Mouse (Mus musculus): ENCODE results near the gene Lcmt1. TPM values are rescaled to one million over a fixed set of nuclear protein-coding genes. Genes with fewer than 3 reads are reported as not detected.

Lcmt1 gene
- total RNA-seq, 2 experiments from 2014 or later: 42.8 to 57.0 TPM

DNA sequence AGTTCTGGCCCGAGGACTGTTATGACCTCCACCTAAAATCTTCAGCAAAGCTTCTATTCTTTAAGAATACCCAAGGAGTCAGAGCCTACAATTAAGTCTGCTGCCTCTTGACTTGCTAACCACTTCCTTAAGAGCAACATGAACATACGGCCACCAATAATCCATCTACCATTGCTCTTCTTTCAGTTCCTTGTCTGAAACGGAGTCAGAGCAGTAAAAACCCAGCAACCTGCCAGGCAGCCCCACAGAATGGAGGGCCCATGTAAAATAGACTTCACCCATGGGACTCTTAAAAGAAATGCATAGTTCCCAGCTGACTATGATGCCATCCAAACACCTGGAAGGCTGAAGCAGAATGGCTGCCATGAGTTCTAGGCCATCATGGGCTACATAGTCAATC is 13.4 kb upstream of the Lcmt1 start:
- ATAC-seq (replicated peaks; ENCODE audit: low FRiP score, low TSS enrichment, poor library complexity, severe bottlenecking): no peak

DNA sequence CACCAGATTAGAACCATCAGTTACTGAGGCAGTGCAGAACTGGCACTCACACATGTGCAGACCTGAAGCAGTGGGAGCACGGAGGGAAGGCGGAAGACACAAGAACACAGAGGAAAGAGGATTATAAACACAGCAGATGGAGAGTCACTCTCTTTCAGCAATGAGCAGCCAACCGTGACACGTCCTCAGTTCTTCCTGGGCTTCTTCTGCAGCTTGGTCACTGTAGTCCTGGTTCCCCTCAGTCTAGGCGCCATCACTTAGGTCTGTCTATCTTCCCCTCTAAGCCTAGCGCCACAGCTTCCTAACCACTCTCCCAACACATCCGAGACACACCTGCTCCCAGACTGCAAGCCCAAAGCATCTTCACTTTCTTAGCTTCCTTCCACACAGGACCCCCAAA is 10.5 kb upstream of the Lcmt1 start:
- 0 out of 2 replicates have a peak, but pooled peaks have one; percentile 16 for ATAC-seq (replicated peaks; ENCODE audit: low FRiP score, low TSS enrichment, poor library complexity, severe bottlenecking)

DNA sequence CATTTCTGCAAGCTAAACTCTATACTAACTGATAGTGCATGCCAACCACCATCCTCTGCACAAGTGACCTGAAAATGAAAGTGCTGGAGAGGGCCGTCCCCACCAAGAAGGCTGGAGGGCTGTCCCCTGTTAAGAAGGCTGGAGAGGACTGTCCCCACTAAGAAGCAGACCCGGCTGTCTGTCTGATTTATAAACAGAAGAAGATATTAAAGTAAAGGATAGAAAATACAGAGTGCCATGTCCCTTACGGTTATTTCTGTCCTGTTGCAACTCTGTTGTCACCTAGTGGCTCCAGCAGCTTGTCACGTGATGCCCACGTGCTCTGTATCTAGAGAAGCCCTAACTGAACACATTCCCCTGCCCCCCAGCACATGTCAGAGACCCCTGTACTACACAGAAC is 9.4 kb upstream of the Lcmt1 start:
- peak; percentile 35; the same call in 1 of the 2 replicates for ATAC-seq (replicated peaks; ENCODE audit: low FRiP score, low TSS enrichment, poor library complexity, severe bottlenecking)

DNA sequence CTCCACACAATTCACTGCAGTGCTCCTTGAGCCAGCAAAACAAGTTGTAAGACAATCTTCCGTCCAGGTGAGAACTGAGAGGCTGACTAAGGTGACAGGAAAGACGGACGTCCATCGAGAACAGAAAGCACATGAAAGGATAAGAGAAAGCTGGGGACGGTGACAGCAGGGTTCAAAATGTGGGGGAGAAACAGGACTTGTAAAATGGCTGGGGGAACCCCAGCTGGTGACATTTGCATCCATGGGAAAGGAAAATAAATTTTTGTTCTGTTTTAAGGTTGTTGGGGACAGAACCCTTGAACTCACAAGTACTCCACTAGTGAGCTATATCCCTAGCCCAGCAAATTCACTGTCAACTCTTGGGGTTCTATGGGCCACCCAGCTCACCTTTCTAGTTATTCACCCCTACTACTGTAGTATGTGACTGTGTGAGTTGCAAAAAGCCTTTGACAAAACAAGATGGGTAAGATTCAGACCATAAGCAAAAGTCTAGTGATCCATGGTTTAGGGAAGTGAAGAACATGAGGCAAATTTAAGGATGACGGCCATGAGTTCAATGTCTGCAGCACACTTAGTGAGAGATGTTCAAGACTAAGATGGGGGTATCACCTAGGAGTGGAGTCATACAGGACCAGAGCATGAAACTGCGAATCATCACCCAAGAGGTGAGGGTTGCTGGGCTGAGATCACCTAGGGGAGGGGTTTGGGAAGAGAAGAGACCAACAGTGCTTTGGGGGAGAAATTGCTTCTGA is 8.2 kb upstream of the Lcmt1 start:
- ATAC-seq (replicated peaks; ENCODE audit: low FRiP score, low TSS enrichment, poor library complexity, severe bottlenecking): no peak

DNA sequence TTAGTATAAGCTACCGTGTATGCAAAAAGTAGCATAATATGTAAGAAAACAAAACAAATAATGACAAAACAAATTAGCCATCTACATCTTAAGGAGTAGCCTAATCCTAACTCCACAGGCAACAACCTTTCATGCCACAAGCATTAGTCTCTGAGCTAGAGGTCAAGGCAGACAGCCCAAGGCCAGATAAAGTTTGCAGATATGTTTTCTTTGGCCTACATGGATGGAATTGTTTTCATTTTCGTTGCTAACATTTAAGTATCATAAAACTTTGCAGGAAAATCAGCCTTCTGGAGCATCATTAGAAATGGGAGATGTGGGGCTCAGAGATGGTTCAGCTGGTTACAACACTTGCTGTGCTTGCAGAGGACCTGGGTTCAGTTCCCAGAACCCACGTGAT is 6.8 kb upstream of the Lcmt1 start:
- no peak for ATAC-seq (replicated peaks; ENCODE audit: low FRiP score, low TSS enrichment, poor library complexity, severe bottlenecking)

DNA sequence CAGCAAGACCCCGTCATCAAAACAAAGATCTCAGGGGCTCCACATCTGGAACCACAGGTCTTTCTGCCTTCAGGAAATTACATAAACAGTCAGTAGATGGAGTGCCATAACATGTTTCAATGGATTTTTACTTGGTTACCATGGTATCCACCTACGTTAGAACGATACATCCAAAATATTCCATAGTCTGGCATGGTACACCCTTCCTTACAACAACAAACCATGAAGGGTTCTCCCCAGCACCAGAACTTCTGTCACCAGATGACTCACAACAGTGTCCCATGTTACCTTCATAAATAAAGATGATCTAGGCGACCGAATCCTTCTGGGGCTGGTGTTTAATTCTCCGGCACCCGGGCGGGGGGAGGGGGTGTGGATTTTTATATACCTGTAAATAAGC is 5.6 kb upstream of the Lcmt1 start:
- no peak for ATAC-seq (replicated peaks; ENCODE audit: low FRiP score, low TSS enrichment, poor library complexity, severe bottlenecking)

DNA sequence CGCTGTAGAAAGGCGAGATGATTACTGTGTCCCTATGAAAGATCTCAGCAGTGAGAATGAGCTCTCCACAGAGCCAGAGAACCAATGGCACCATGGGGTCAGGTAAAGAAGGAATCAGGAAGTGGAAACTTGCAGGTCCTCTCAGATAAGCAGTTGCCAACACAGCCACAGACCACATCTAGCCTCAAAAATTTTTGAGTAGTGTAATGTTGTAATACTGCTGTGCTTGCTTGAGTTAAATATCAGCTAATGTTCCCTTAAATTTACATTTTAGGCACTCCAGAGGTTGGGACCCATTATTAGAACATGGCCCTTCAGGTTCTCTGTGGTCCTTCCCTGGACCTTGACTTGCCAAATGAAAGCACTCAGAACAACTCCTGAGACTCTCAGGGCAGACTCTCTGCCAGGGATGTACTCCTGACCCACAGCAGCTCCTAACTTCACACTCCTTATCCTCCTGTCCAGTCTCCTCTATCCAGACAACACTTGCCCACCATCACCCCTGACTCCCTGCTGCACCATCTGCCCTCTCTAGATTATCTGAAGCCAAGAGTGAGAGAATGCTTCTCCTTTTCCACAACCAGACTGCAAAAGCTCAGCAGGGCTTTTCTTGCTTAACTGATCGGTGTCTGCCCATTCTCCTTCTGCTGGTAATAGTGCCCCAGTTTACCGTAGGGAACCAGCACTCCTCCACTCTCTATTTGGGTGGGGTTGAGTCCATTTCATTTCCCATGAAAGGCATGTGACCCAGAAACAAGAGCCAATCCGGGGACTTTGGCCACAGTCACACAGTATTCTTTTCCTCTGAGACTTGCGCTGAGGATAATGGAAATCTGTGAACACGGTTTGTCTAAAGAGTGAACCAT is 3.5 kb upstream of the Lcmt1 start:
- peak; percentile 72 for ATAC-seq (replicated peaks; ENCODE audit: low FRiP score, low TSS enrichment, poor library complexity, severe bottlenecking)

DNA sequence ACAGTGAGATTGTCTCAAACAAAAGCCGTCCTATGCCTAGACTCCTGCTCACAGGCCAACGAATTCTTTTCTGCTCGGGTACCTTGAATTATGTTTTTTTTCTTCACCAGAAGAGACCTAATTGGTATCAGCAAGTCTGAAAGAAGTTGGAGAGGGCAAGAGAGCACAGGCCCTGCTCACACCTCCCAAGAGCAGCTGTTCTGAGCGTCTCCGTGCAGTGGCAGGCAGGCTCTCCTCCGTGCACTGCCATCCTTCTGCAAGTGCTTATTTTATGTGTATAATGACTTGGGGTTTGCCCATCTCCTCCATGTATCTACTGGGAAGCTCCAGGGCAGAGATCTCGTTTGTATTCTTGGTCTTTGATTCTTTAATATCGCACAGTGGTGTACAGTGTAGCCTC is 2.8 kb upstream of the Lcmt1 start:
- no peak for ATAC-seq (replicated peaks; ENCODE audit: low FRiP score, low TSS enrichment, poor library complexity, severe bottlenecking)

DNA sequence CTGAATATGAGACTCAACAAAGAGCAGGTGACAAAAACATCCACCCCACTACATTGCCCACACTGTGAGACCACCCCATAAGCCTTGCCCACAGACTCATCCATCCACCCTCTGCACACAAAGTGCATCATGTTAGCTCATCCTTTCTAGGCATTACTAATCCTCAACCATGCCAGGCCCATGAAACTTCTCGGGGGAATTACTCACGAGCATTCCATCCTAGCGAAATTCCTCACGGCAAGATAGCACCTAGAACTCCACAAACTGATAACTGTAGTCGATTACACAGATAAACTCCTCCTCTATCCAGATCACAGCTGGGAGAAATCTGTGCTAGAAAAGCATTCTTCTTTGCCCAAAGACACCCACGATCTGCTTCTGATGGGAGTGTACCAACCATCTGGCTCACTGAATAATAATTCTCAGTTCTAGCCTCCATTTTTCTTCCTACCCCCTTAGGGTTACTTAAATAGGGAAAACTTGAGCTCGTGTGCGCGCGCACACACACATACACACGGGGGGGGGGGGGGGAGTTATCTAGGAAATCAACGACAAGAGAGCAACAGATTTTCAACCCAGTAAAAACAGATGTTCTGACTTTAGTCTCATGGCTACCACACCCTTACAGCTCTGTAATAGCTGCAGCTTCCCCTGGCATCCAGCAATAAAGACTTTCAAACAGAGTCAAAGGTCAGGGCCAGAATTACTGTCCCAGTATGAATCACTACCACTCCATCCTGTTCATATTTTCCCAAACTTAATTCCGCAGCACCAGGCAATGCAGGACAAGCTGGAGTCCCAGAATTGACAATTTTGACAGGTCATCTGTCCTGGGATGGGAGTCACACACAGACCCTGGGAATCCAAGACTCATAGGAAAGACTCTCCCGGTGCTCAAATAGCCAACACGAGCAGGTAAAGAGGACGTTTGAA is 2.1 kb upstream of the Lcmt1 start:
- no peak for ATAC-seq (replicated peaks; ENCODE audit: low FRiP score, low TSS enrichment, poor library complexity, severe bottlenecking)

DNA sequence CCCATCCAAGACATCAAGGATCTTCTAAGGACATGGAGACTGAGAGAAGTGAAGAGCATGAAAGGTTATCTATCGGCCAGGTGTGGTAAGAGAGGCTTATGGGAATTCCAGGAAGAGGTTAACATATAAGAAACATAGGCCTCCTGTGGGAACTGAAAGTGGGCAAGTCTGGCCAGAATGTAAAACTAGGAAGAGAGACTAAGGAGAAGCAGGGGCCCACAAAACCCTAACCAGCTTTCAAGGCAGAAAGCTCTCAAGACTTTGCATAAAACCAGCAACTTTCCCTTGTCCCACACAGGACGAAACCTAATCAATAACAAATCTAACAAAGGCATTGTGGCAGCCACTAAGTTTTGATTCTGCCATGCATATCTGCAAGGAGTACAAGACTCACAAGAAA is 1.4 kb upstream of the Lcmt1 start:
- no peak for ATAC-seq (replicated peaks; ENCODE audit: low FRiP score, low TSS enrichment, poor library complexity, severe bottlenecking)

DNA sequence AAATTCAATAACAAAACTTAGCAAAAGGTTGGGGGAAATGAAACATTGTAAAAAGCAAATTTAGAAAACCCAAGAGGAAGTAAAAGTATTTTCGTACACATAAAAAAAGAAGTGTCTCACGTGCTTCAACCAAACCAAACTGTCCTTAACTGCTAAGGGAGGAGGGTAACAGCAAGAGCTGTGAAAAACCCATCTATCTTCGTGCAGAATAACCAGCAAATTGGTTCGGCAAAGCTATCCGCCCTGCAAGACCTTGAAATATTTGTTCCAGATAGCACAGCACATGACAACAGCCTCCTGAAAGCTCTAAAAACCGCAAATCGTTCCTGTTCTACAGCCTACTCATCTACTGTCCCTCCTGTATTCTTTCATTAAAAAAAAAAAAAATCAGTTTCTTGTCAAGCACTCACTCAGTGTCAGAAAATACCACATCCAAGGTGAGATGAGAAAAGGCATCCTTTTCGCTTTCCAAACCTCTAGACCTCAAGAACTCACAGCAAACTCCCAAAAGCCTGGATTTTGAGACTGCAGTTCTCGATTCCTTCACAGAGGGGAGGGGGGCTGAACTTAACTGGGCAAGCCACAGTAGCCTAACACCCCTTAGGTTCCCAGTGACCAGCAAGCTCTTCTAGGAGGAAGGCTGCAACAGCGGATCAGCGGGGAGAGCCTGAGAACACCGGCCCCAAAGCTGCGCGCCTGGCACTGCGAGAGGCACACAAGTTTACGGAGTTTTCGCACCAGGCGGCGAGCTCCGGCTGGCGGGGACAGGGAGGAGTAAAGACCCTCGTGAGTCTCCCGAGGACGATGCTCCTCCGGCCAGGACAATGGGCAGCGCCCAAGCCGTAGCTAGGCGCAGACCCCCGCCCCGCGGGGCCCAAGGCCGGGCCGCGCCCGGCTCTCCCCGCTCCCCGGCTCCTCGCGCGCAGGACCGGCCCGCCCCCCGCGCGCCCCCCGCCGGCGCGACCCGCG is 522 bp upstream of the Lcmt1 start:
- ATAC-seq (replicated peaks; ENCODE audit: low FRiP score, low TSS enrichment, poor library complexity, severe bottlenecking): no peak

DNA sequence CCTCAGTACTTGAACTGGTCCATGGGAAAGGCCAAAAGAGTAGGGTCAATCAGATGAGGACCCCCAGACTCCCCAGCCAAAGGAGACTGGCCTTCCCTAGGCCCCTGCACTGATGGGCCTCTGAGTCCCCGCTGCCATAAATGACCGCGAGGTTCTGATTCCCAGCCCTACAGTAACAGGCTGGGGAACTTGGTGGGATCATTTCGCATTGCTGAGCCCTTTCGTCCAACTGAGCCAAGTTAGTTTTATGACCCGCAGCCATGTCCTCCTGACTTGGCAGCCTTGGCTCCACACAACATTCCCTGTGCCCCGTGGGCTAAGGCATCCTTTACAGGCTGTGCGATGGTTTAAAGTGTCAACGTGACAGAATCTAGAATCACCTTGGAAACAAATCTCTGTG is 1.1 kb downstream of the Lcmt1 start:
- no peak for ATAC-seq (replicated peaks; ENCODE audit: low FRiP score, low TSS enrichment, poor library complexity, severe bottlenecking)

DNA sequence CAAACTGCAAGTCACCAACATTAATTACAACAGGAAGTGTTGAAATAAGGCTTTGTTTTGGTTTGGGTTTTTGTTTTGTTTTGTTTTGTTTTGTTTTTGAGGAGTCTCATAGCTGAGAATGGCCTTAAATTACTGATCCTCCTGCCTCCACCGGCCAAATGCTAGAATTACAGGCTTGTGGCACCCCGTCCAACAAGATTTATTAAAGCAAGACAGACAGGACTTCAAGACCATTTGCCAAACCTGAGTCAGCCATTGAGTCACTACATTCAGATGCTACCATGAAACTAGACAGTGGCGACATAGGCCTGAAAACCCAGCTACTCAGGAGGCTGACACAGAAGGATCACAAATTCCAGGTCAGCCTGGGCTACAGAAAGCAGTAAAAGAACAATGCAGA is 1.9 kb downstream of the Lcmt1 start:
- ATAC-seq (replicated peaks; ENCODE audit: low FRiP score, low TSS enrichment, poor library complexity, severe bottlenecking): peak; percentile 44

DNA sequence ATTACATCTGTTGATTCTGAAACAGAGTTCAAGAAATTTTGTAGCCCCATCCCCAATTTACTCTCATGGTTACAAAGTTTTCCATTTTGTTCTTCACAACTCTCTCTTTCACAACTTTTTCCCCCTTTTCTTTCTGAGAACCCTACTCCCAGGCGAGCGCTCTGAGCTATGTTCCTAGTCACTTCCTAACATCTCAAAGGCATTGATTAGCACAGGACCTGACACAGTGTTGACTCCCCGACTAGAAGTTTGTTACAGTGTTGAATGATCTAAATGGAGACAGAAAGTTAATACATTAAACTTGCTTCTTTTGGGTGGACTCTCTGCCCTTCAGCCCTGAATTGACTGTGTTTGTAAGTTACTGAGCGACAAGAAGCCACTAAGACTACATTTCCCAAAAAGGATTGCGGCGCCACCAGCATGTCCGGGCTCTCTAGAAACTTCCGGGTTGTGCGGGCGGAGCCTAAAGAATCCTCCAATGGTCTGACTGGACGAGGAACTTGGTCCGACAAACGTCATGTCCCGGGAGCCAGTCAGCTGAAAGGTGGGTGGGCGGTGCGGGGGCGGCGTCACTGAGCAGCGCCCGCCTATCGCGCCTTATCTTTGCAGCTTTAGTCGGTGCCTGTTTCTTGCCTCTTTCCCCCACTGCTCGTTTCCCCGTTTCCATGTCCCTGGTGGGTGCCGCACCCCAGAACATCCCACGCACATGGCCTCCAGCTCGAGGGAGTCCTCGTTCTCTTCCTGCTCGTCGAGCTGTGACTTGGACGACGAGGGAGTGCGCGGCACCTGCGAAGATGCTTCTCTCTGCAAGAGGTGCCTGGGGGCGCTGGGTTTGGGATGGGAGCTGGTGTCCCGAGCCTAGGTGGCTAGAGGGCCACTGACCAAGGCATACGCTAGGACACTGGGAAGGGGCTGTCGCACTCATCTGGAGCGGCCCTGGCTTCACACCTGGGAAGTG is 8.1 kb downstream of the Lcmt1 start:
- peak; percentile 99 for ATAC-seq (replicated peaks; ENCODE audit: low FRiP score, low TSS enrichment, poor library complexity, severe bottlenecking)

DNA sequence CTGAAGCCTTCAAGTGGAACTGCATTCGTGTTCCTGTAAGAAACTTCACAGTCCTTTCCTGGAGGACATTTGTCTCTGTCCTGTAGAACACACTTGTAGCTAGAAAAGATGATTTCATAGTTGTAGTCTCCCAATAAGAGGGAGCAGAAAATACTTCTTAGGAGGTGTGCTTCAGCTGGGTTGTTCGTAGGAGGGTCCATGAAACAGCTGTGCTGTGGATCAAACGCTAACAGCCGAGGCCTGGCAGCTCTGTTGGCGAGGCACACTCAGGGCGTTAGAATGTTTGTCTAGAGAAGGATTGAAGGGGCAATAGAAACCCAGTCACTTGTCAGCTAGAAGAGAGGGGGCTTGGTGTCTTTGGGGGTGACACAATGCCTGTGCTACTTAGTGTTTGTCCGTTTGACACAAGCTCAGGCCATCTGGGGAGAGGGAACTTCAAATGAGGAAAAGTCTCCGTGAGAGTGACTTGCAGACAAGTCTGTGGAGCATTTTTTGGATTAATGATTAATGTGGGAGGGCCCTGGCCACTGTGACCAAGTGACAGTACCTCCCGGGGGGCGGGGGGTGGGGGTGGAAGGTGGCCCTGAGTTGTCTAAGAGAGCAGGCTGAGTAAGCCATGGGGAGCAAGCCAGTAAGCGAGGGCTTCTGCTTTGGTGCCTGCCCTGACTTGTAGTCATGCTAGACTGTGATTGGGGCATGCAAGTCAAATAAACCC is 16.3 kb downstream of the Lcmt1 start:
- no peak for ATAC-seq (replicated peaks; ENCODE audit: low FRiP score, low TSS enrichment, poor library complexity, severe bottlenecking)

DNA sequence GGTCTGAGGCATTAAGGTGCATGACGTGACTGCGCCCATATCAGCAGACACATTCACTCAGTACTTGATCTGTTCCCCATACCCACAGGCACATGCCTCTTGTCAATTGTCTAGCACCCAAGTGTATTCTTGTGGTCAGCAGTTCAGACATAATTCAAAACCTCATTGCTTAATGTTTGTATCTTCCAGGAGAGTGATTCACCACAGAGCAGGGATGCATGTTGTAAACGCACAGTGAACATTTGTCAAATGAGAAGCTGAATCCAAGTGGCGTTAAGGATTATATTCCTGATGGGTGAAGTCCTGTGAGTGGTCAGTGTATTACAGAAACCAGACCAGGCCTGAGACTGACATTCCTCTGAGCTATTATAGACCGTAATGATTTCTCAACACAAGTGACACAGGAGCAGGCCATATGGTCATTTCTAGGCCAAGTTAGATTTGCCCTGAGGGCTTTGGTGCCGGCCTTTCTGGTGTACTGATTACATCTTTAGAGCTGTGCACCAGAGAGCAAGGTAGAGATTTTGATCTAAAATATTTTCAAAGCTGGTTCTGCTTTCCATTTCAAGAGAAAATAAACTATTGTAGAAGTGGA is 20.2 kb downstream of the Lcmt1 start:
- ATAC-seq (replicated peaks; ENCODE audit: low FRiP score, low TSS enrichment, poor library complexity, severe bottlenecking): no peak

DNA sequence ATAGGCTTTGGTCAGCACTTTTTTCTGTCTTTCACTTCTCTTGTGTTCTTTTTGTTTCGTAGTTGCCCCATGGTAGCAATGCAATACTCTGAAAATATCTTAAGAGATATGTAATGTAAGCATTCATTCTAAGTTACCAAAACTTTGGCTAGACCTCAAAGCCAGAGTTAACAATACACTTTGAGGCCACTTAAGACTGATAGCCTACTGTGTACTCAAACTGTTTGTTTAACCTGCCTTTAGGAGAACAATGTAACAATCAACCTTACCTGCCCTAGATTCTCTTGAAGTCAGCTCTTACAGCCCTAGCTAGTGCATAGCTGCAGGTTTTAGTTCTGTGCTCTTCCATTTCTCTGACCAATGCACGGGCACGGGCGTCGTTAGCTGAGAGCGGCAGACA is 24.7 kb downstream of the Lcmt1 start:
- no peak for ATAC-seq (replicated peaks; ENCODE audit: low FRiP score, low TSS enrichment, poor library complexity, severe bottlenecking)

All from megakaryocyte-erythroid progenitor cell, adult 5-6 weeks (primary cell).